Mouse (Mus musculus): Measurements from ENCODE around the gene Rad51b.

Rad51b gene

GRCm38 (mm10) chr12:79762570-79763275 is 465.6 kb downstream of the Rad51b start:
- DNase-seq (ENCODE audit: low spot score), result no peak

- no peak for DNase-seq (ENCODE audit: low spot score)
Observed at GRCm38 (mm10) chr12:79766116-79766515, 469.0 kb downstream of the Rad51b start.

GRCm38 (mm10) chr12:79768741-79769322 is 471.8 kb downstream of the Rad51b start:
- no peak for DNase-seq (ENCODE audit: low spot score)

- no peak for DNase-seq (ENCODE audit: low spot score)
Observed at GRCm38 (mm10) chr12:79769763-79770162, 472.7 kb downstream of the Rad51b start.

- DNase-seq (ENCODE audit: low spot score), result no peak
Observed at GRCm38 (mm10) chr12:79771194-79771593, 474.1 kb downstream of the Rad51b start.

- DNase-seq (ENCODE audit: low spot score), result no peak
Observed at GRCm38 (mm10) chr12:79771741-79772140, 474.7 kb downstream of the Rad51b start.

GRCm38 (mm10) chr12:79773246-79773645 is 476.2 kb downstream of the Rad51b start:
- DNase-seq (ENCODE audit: low spot score), result no peak

- no peak for DNase-seq (ENCODE audit: low spot score)
Observed at GRCm38 (mm10) chr12:79774571-79774970, 477.5 kb downstream of the Rad51b start.

GRCm38 (mm10) chr12:79776828-79777227 is 479.7 kb downstream of the Rad51b start:
- no peak for DNase-seq (ENCODE audit: low spot score)

- DNase-seq (ENCODE audit: low spot score), result no peak
Observed at GRCm38 (mm10) chr12:79780745-79781144, 483.7 kb downstream of the Rad51b start.

GRCm38 (mm10) chr12:79781788-79782187 is 484.7 kb downstream of the Rad51b start:
- DNase-seq (ENCODE audit: low spot score), result no peak

GRCm38 (mm10) chr12:79782444-79783117 is 485.5 kb downstream of the Rad51b start:
- no peak for DNase-seq (ENCODE audit: low spot score)

GRCm38 (mm10) chr12:79784159-79784558 is 487.1 kb downstream of the Rad51b start:
- DNase-seq (ENCODE audit: low spot score), result no peak

- DNase-seq (ENCODE audit: low spot score), result no peak
Observed at GRCm38 (mm10) chr12:79785691-79786090, 488.6 kb downstream of the Rad51b start.

- DNase-seq (ENCODE audit: low spot score), result no peak
Observed at GRCm38 (mm10) chr12:79787538-79787937, 490.5 kb downstream of the Rad51b start.

- no peak for DNase-seq (ENCODE audit: low spot score)
Observed at GRCm38 (mm10) chr12:79788340-79788739, 491.3 kb downstream of the Rad51b start.

- no peak for DNase-seq (ENCODE audit: low spot score)
Observed at GRCm38 (mm10) chr12:79789481-79789880, 492.4 kb downstream of the Rad51b start.

- DNase-seq (ENCODE audit: low spot score), result no peak
Observed at GRCm38 (mm10) chr12:79793382-79793781, 496.3 kb downstream of the Rad51b start.

GRCm38 (mm10) chr12:79794802-79795201 is 497.7 kb downstream of the Rad51b start:
- DNase-seq (ENCODE audit: low spot score), result no peak

GRCm38 (mm10) chr12:79796260-79796659 is 499.2 kb downstream of the Rad51b start:
- DNase-seq (ENCODE audit: low spot score), result no peak

GRCm38 (mm10) chr12:79796823-79797821 is 500.0 kb downstream of the Rad51b start:
- no peak for DNase-seq (ENCODE audit: low spot score)

- no peak for DNase-seq (ENCODE audit: low spot score)
Observed at GRCm38 (mm10) chr12:79798488-79798887, 501.4 kb downstream of the Rad51b start.
